Mouse (Mus musculus) heart, embryonic 14.5 days (tissue): ENCODE measurements at regions not wholly inside any gene's neighbourhood (a gene's known extent, or its start where the extent isn't known, plus 50 kb on each side); places are given as distances from the start of the nearest gene placed in this dataset.

Source experiments
- ATAC-seq: fragments of 200-750 bp; cut with Nextera tagmentation; 2 replicates; pipeline ENCODE4 v1.8.0; 2017; ENCODE audit warnings: low read depth, moderate TSS enrichment; ENCODE audit not compliant: insufficient number of reproducible peaks, insufficient read depth, low FRiP score
- H3K27ac ChIP-seq, 2 experiments: fragments of 200-500 bp in 1 of 2; fragments of 300-500 bp in 1 of 2; sonication (generic) in 1 of 2; replicated peaks in 1 of 2; 2 replicates each; pipeline ENCODE4 v1.5.1; 2012 to 2014; ENCODE audit warnings: low read depth in 2 of 2, low read length in 2 of 2, control low read depth in 1 of 2, mild to moderate bottlenecking in 1 of 2, mixed read lengths in 1 of 2; ENCODE audit not compliant: control insufficient read depth in 1 of 2, insufficient read depth in 1 of 2
- H3K27me3 ChIP-seq: fragments of 300-500 bp; sonication (generic); 2 replicates; pipeline ENCODE4 v1.6.1; 2014; ENCODE audit warnings: mild to moderate bottlenecking, low read length, control low read depth; ENCODE audit not compliant: control insufficient read depth, insufficient read depth
- H3K36me3 ChIP-seq: fragments of 300-500 bp; sonication (generic); 2 replicates; pipeline ENCODE4 v1.6.1; 2014; ENCODE audit warnings: mild to moderate bottlenecking, control low read depth, low read length, mixed read lengths; ENCODE audit not compliant: control insufficient read depth, insufficient read depth
- H3K4me1 ChIP-seq, 2 experiments: fragments of 200-500 bp in 1 of 2; fragments of 300-500 bp in 1 of 2; sonication (generic) in 1 of 2; 2 replicates each; pipeline ENCODE4 v1.6.1; 2012 to 2014; ENCODE audit warnings: low read length in 2 of 2, control low read depth in 1 of 2, mixed read lengths in 1 of 2; ENCODE audit not compliant: control insufficient read depth in 2 of 2, insufficient read depth in 2 of 2
- H3K4me2 ChIP-seq: fragments of 300-500 bp; sonication (generic); 2 replicates; pipeline ENCODE4 v1.6.1; 2014; ENCODE audit warnings: mild to moderate bottlenecking, low read length
- H3K4me3 ChIP-seq, 2 experiments: fragments of 200-500 bp in 1 of 2; fragments of 300-500 bp in 1 of 2; sonication (generic) in 1 of 2; 2 replicates each; pipeline ENCODE4 v1.5.1; 2012 to 2014; ENCODE audit warnings: low read length in 2 of 2, mild to moderate bottlenecking in 2 of 2, control low read depth in 1 of 2, low read depth in 1 of 2, moderate library complexity in 1 of 2; ENCODE audit not compliant: control insufficient read depth in 1 of 2, insufficient read depth in 1 of 2
- H3K9ac ChIP-seq: fragments of 300-500 bp; sonication (generic); 2 replicates; pipeline ENCODE4 v1.6.1; 2014; ENCODE audit warnings: mild to moderate bottlenecking, low read length
- H3K9me3 ChIP-seq: fragments of 300-500 bp; sonication (generic); 2 replicates; pipeline ENCODE4 v1.6.1; 2016; ENCODE audit warnings: low read length, control low read depth; ENCODE audit not compliant: control insufficient read depth
- WGBS: fragments of 180-500 bp; shearing (Covaris S2); extraction: QIAGEN DNeasy Blood & Tissue Kit; methylation state at CpG from one replicate; pipeline ENCODE4 v1.1.7; 2014; 5-methylcytosine and 5-hydroxymethylcytosine counted together

DNA sequence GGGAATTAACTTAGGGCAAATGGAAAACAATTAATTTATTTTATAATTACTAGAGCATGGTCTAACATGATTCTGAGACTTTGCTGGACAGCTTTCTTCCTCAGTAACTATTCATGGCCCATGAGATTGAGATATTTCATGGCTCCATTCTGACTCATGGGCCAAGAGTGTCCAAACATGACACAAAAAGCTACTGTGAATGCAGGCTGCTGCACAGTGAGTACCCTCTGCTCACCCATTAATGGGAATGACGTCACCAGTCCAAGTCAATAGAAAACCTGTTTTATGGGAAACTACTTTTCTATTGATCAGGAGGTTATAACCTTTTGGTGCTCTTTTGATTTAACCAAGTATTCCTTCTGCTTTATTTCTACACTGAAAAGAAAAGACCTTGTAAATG, 693.6 kb downstream of the Rwdd3 start:
- Histone ChIP-seq H3K27ac (no peak overlapping the region), H3K9ac (no peak overlapping the region), H3K9me3 (no peaks in the 10 kb centered on the region), H3K4me3 (no peak overlapping the region), H3K4me2 (no peak overlapping the region), H3K4me1 (peaks cover 0 to under 1% of the 10 kb centered on the region in 2 experiments; a peak in 1 of 4 replicates), H3K27me3 (no peaks in the 10 kb centered on the region), H3K36me3 (no peaks in the 10 kb centered on the region)
- WGBS: 80% methylated on average over 1 of the region's 1 CpGs
- ATAC-seq: no peak

DNA sequence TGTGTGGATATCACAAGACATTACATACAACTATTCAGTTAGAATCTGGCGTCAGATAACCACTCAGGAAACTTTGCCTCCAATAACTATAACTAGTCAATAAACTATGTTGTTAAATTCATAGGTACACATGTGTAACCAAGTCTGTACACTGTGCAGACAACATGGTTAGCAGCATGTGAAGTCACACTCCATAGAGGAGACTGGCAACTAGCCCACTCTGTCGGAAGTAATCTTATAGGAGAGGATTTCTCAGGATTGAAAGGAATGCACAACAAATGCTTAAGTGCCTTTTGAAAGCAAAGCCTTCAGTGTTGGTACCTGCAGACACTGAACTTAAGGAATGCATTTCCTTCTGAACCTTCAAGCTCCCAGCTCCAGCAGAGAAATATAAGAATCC, 693.0 kb upstream of the Ptbp2 start:
- Histone ChIP-seq H3K9me3 (no peaks in the 10 kb centered on the region), H3K4me2 (no peak overlapping the region)
- no peak for ATAC-seq

DNA sequence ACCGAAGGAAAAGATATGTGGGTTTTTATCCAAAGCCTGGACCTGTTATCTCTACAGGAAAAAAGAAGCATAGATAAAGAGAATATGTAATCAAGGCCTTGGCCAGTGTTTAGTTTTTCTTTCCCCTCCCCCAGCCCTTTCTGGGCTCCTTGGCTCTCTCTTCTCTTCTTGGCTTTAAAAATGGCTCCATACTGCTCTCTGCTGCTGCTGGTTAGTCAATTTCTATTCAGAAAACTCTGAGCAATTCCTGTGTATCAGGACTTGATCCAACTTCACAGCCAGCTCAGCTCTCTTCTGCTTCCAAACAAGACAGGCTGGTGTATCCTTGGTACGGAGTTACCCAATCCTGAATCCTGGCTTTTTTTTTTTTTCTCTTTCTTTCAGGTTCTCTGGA, 689.4 kb upstream of the Ptbp2 start:
- Histone ChIP-seq H3K36me3 (no peaks in the 10 kb centered on the region), H3K4me2 (no peak overlapping the region), H3K9me3 (no peaks in the 10 kb centered on the region), H3K4me1 (peaks cover 3 to 7% of the 10 kb centered on the region in 2 experiments; a peak in 3 of 4 replicates), H3K4me3 (no peak overlapping the region), H3K9ac (no peak overlapping the region), H3K27me3 (no peaks in the 10 kb centered on the region), H3K27ac (no peak overlapping the region)
- WGBS: 17% methylated on average over 2 of the region's 2 CpGs
- peak; percentile 72; the same call in 1 of the 2 replicates for ATAC-seq

More for the DNA sequence above, 693.0 kb upstream of the Ptbp2 start:
- peaks cover 3 to 7% of the 10 kb centered on the region in 2 experiments; a peak in 3 of 4 replicates for H3K4me1 ChIP-seq
- 42% methylated on average over 2 of the region's 2 CpGs for WGBS
- no peak overlapping the region for H3K27ac ChIP-seq
- H3K4me3 ChIP-seq: no peak overlapping the region
- H3K9ac ChIP-seq: no peak overlapping the region
- H3K27me3 ChIP-seq: no peaks in the 10 kb centered on the region
- H3K36me3 ChIP-seq: no peaks in the 10 kb centered on the region

DNA sequence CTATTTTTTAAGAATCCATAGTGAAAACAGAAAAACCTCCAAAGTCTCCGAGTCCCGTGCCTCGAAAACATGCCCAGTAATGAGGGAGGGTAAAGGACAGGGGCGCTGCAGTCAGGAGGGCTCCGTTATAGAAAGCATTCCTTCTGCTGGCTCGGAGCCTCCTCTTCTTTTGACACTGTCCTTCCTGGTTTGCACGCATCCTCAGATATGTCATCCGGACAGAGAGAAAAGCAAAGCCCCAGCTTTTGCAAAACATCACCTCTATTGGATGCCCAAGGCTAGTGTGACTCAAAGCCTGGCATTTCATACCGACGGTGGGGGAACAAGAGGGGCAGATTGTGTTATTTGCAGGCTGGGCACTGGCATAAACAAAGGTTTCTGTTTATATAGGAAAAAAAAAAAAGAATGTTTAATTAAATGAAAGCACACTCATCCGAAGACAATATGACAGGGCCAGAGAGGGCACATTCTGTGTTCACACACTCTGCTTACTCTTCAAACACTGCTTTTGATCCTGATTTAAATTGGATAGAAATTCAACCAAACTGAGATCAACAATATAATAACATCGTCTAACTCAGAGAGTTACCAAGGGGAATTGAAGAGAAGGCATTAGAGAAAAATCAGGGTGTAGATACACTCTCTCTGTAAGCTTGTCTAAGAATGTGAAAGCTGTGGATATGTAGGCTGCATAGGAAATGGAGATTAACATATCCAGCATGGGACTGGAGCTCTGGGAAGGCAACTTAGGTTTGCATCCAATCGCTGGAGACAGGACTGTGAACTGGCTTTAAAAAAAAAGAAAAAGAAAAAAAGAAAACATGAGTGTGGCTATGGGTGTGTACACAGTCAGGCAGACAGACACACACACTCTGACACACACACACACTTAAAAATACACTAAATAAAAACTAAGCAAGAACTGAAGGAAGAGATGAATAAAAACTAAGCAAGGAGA, 688.7 kb upstream of the Ptbp2 start:
- peak overlapping the region; percentile 41 for H3K4me2 ChIP-seq
- no peaks in the 10 kb centered on the region for H3K27me3 ChIP-seq
- no peaks in the 10 kb centered on the region for H3K9me3 ChIP-seq
- peak overlapping the region in 1 of 2 experiments; percentile 14; a peak in 1 of 4 replicates for H3K27ac ChIP-seq
- H3K9ac ChIP-seq: no peak overlapping the region
- peak; percentile 68; the same call in 1 of the 2 replicates for ATAC-seq
- H3K4me1 ChIP-seq: peaks cover 3 to 7% of the 10 kb centered on the region in 2 experiments; a peak in 3 of 4 replicates
- no peak overlapping the region for H3K4me3 ChIP-seq
- no peaks in the 10 kb centered on the region for H3K36me3 ChIP-seq
- 40% methylated on average over 13 of the region's 13 CpGs for WGBS

DNA sequence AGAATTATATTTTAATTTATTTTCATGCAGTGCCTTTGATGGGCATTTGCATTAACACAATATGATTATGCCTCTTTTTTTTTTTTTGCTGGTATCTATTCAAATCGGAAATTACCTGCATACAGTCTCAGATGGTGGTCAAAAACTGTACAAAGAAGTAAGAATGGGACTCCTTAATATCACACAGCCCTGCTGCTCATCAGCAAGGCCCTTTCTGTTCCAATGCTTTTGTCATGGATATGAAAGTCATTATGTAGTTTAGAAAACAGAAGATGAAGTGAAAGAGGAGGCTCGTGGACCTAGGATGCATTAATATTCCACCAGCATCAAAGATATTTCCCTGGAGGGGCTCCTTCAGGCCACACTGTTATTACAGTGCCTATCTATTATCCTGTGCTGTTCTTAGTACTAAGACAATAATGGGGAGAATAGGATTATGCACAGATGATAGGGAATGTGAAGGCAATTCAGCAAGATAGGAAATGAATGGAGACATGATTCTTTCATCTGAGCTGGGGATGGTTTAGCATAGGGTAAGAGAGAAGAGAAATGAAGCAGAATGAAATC, 687.7 kb upstream of the Ptbp2 start:
- H3K27ac ChIP-seq: no peak overlapping the region
- H3K9me3 ChIP-seq: no peaks in the 10 kb centered on the region
- peaks cover 3 to 7% of the 10 kb centered on the region in 2 experiments; a peak in 3 of 4 replicates for H3K4me1 ChIP-seq
- H3K9ac ChIP-seq: no peak overlapping the region
- no peak overlapping the region for H3K4me3 ChIP-seq
- 68% methylated on average over 2 of the region's 2 CpGs for WGBS
- H3K36me3 ChIP-seq: no peaks in the 10 kb centered on the region
- H3K27me3 ChIP-seq: no peaks in the 10 kb centered on the region
- H3K4me2 ChIP-seq: no peak overlapping the region
- no peak for ATAC-seq

DNA sequence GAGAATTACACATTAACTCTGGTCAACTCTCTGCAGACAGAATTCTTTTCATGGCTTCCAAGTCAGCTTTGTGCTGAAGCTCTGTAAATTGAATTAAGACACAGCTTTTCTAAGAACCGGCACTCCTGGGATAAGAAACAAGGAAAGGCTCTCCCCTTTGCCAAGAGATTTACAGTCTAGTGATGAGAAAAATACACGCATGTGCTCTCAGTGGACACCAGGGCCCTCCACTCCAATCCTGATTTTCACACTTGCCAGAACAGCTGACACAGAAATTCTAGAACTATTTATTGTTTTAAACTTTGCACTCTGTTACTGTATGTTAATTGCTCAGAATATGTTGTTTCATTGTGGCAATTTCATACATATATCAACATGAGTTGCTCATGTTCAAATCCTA, 684.6 kb upstream of the Ptbp2 start:
- no peak overlapping the region for H3K4me2 ChIP-seq
- H3K4me1 ChIP-seq: peaks cover 3 to 7% of the 10 kb centered on the region in 2 experiments; a peak in 3 of 4 replicates
- H3K27ac ChIP-seq: no peak overlapping the region
- 73% methylated on average over 2 of the region's 2 CpGs for WGBS
- H3K36me3 ChIP-seq: no peaks in the 10 kb centered on the region
- no peaks in the 10 kb centered on the region for H3K9me3 ChIP-seq
- no peaks in the 10 kb centered on the region for H3K27me3 ChIP-seq
- H3K4me3 ChIP-seq: no peak overlapping the region
- H3K9ac ChIP-seq: no peak overlapping the region
- no peak for ATAC-seq

DNA sequence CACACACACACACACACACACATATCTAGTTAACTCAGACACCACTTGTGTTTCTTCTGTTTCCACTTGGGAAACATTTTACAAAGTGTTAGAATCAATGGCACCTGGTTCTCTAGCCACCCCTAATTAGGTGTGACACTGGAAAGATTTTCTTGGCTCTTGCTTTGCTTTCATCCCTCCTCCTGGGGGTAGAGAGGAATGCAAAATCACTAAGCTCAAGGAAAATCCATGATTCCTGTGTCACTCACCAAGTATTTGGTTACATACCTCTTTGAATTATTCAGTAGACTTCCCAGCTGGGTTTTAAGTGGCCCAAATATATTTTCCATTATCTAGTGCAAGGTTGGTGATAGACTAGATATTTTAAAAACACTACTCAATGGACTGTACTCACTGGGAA, 676.5 kb upstream of the Ptbp2 start:
- ATAC-seq: no peak

More for the DNA sequence above, 676.5 kb upstream of the Ptbp2 start:
- Histone ChIP-seq H3K9me3 (no peaks in the 10 kb centered on the region), H3K27me3 (no peaks in the 10 kb centered on the region), H3K9ac (no peak overlapping the region), H3K4me2 (no peak overlapping the region), H3K4me1 (no peaks in the 10 kb centered on the region), H3K27ac (no peak overlapping the region), H3K4me3 (no peak overlapping the region), H3K36me3 (no peaks in the 10 kb centered on the region)
